Mouse (Mus musculus) liver, embryonic 11.5 days (tissue): Measurements from ENCODE around the gene Oxct1. TPM values are rescaled to one million over a fixed set of nuclear protein-coding genes. Genes with fewer than 3 reads are reported as not detected.

Source experiments
- ATAC-seq: fragments of 200-750 bp; cut with Nextera tagmentation; replicated peaks from 2 replicates; pipeline ENCODE4 v1.8.0; 2017; ENCODE audit warnings: moderate number of reproducible peaks, mild to moderate bottlenecking, moderate TSS enrichment, moderate library complexity; ENCODE audit not compliant: low FRiP score
- DNase-seq: peaks from one replicate; pipeline ENCODE4 v3.0.0-alpha.2; 2017; ENCODE audit warnings: low spot score
- H3K27ac ChIP-seq: fragments of 300-500 bp; sonication (generic); 2 replicates; pipeline ENCODE4 v1.5.1; 2014; ENCODE audit warnings: mild to moderate bottlenecking, low read depth, low read length, control low read depth
- H3K27me3 ChIP-seq: fragments of 300-500 bp; sonication (generic); replicated peaks from 2 replicates; pipeline ENCODE4 v1.6.1; 2014; ENCODE audit warnings: low read length, mixed read lengths; ENCODE audit not compliant: control insufficient read depth, insufficient read depth
- H3K36me3 ChIP-seq: fragments of 300-500 bp; sonication (generic); 2 replicates; pipeline ENCODE4 v1.6.1; 2014; ENCODE audit warnings: mild to moderate bottlenecking, low read length, moderate library complexity, mixed read lengths; ENCODE audit not compliant: control insufficient read depth, insufficient read depth
- H3K4me1 ChIP-seq: fragments of 300-500 bp; sonication (generic); replicated peaks from 2 replicates; pipeline ENCODE4 v1.6.1; 2014; ENCODE audit warnings: low read length, mixed read lengths; ENCODE audit not compliant: control insufficient read depth, insufficient read depth
- H3K4me2 ChIP-seq: fragments of 300-500 bp; sonication (generic); 2 replicates; pipeline ENCODE4 v1.6.1; 2014; ENCODE audit warnings: mild to moderate bottlenecking, control low read depth, moderate library complexity
- H3K4me3 ChIP-seq: fragments of 300-500 bp; sonication (generic); 2 replicates; pipeline ENCODE4 v1.5.1; 2014; ENCODE audit warnings: low read depth, low read length, control low read depth
- H3K9ac ChIP-seq: fragments of 300-500 bp; sonication (generic); 2 replicates; pipeline ENCODE4 v1.6.1; 2014; ENCODE audit warnings: low read depth, low read length, control low read depth
- H3K9me3 ChIP-seq: fragments of 300-500 bp; sonication (generic); 2 replicates; pipeline ENCODE4 v1.6.1; 2016; ENCODE audit warnings: low read length, inconsistent platforms, mixed read lengths; ENCODE audit not compliant: control insufficient read depth
- WGBS: fragments of 180-500 bp; shearing (Covaris S2); extraction: QIAGEN DNeasy Blood & Tissue Kit; methylation state at CpG from one replicate; pipeline ENCODE4 v1.1.7; 2014; 5-methylcytosine and 5-hydroxymethylcytosine counted together
- polyA plus RNA-seq: library from polyadenylated mRNA; unstranded; fragments of >200 nt; fragmentation: Nextera tagmentation; extraction: Ambion mirVana; gene quantifications from 2 replicates; pipeline ENCODE4 v1.2.1, GENCODE M21; 2014

Gene Oxct1
- polyA plus RNA-seq, 1 experiment from 2014 or later = 64.8 TPM

GRCm38 (mm10) chr15:4085600-4086384 is 59.6 kb downstream of the Oxct1 start:
- H3K4me2 ChIP-seq = no peak overlapping the region
- ATAC-seq (no peak), DNase-seq (no peak)
- no peaks in the 10 kb centered on the region for H3K9me3 ChIP-seq
- 81% methylated on average over 10 of the region's 10 CpGs for WGBS
- H3K4me3 ChIP-seq = no peak overlapping the region
- H3K4me1 ChIP-seq = no peaks in the 10 kb centered on the region
- H3K9ac ChIP-seq = no peak overlapping the region
- no peaks in the 10 kb centered on the region for H3K27me3 ChIP-seq
- H3K36me3 ChIP-seq = no peaks in the 10 kb centered on the region
- H3K27ac ChIP-seq = no peak overlapping the region

- ATAC-seq (no peak), DNase-seq (no peak)
- H3K4me1 ChIP-seq = no peaks in the 10 kb centered on the region
- H3K4me3 ChIP-seq = no peak overlapping the region
- no peaks in the 10 kb centered on the region for H3K36me3 ChIP-seq
- 85% methylated on average over 4 of the region's 4 CpGs for WGBS
- H3K9me3 ChIP-seq = no peaks in the 10 kb centered on the region
- H3K27ac ChIP-seq = no peak overlapping the region
- no peak overlapping the region for H3K9ac ChIP-seq
- no peaks in the 10 kb centered on the region for H3K27me3 ChIP-seq
- H3K4me2 ChIP-seq = no peak overlapping the region
These were observed 61.3 kb downstream of the Oxct1 start for GRCm38 (mm10) chr15:4087446-4087845.

DNA sequence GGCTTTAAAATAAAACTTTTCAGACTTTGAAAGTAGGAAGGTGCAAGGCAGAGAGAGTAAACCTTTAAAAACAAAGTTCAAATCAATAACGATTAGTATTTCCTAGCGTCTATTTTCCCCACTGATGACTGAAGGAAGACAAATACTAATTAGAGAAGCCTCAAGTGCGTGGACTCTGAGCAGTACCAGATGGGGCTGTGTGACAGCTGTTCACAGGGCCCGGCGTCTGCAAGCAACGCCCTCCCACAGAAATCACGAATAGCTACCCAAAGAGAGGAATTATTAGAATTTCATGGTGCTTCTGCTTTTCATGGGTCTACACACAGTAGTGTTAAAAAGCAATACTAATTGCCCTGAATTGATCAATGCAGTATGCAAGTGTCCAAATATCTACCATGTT is 61.7 kb downstream of the Oxct1 start:
- Histone ChIP-seq H3K36me3 (no peaks in the 10 kb centered on the region), H3K4me2 (no peak overlapping the region), H3K27me3 (no peaks in the 10 kb centered on the region), H3K4me1 (no peaks in the 10 kb centered on the region), H3K27ac (no peak overlapping the region), H3K9ac (no peak overlapping the region), H3K9me3 (no peaks in the 10 kb centered on the region), H3K4me3 (no peak overlapping the region)
- WGBS = 79% methylated on average over 7 of the region's 7 CpGs
- ATAC-seq (no peak), DNase-seq (no peak)

- Histone ChIP-seq H3K9me3 (no peaks in the 10 kb centered on the region), H3K4me1 (no peaks in the 10 kb centered on the region), H3K36me3 (0 out of 2 replicates have a peak, but pooled peaks cover 2% of the 10 kb centered on the region), H3K4me2 (no peak overlapping the region), H3K4me3 (no peak overlapping the region), H3K27me3 (no peaks in the 10 kb centered on the region), H3K9ac (no peak overlapping the region), H3K27ac (no peak overlapping the region)
- WGBS = 79% methylated on average over 3 of the region's 3 CpGs
- no peak for ATAC-seq
- no peak for DNase-seq
These were observed 64.4 kb downstream of the Oxct1 start for GRCm38 (mm10) chr15:4090601-4091000.

- Histone ChIP-seq H3K27me3 (no peaks in the 10 kb centered on the region), H3K27ac (no peak overlapping the region), H3K9ac (no peak overlapping the region), H3K4me3 (no peak overlapping the region), H3K36me3 (0 out of 2 replicates have a peak, but pooled peaks cover 4% of the 10 kb centered on the region), H3K9me3 (no peaks in the 10 kb centered on the region), H3K4me2 (no peak overlapping the region), H3K4me1 (no peaks in the 10 kb centered on the region)
- WGBS = 94% methylated on average over 2 of the region's 2 CpGs
- no peak for ATAC-seq
- no peak for DNase-seq
These were observed 66.4 kb downstream of the Oxct1 start for GRCm38 (mm10) chr15:4092586-4092985.

- Histone ChIP-seq H3K27ac (no peak overlapping the region), H3K4me3 (no peak overlapping the region), H3K9me3 (no peaks in the 10 kb centered on the region), H3K36me3 (peaks cover 7% of the 10 kb centered on the region; the same call in 1 of the 2 replicates), H3K27me3 (no peaks in the 10 kb centered on the region), H3K4me1 (no peaks in the 10 kb centered on the region), H3K9ac (no peak overlapping the region), H3K4me2 (no peak overlapping the region)
- WGBS = 89% methylated on average over 10 of the region's 10 CpGs
- DNase-seq = no peak
- no peak for ATAC-seq
These were observed 74.2 kb downstream of the Oxct1 start for GRCm38 (mm10) chr15:4100341-4100921.

GRCm38 (mm10) chr15:4101025-4101424 is 74.8 kb downstream of the Oxct1 start:
- H3K9me3 ChIP-seq = no peaks in the 10 kb centered on the region
- 86% methylated on average over 10 of the region's 10 CpGs for WGBS
- H3K4me2 ChIP-seq = no peak overlapping the region
- no peak overlapping the region for H3K4me3 ChIP-seq
- no peaks in the 10 kb centered on the region for H3K4me1 ChIP-seq
- H3K9ac ChIP-seq = no peak overlapping the region
- H3K27ac ChIP-seq = no peak overlapping the region
- DNase-seq (no peak), ATAC-seq (no peak)
- peaks cover 6% of the 10 kb centered on the region; the same call in 1 of the 2 replicates for H3K36me3 ChIP-seq
- H3K27me3 ChIP-seq = no peaks in the 10 kb centered on the region

GRCm38 (mm10) chr15:4104319-4104718 is 78.1 kb downstream of the Oxct1 start:
- Histone ChIP-seq H3K4me1 (no peaks in the 10 kb centered on the region), H3K36me3 (peaks cover 5% of the 10 kb centered on the region; the same call in 1 of the 2 replicates), H3K9me3 (no peaks in the 10 kb centered on the region), H3K27ac (no peak overlapping the region), H3K27me3 (no peaks in the 10 kb centered on the region), H3K9ac (no peak overlapping the region), H3K4me3 (no peak overlapping the region), H3K4me2 (no peak overlapping the region)
- DNase-seq (no peak), ATAC-seq (no peak)
- 70% methylated on average over 12 of the region's 12 CpGs for WGBS

DNA sequence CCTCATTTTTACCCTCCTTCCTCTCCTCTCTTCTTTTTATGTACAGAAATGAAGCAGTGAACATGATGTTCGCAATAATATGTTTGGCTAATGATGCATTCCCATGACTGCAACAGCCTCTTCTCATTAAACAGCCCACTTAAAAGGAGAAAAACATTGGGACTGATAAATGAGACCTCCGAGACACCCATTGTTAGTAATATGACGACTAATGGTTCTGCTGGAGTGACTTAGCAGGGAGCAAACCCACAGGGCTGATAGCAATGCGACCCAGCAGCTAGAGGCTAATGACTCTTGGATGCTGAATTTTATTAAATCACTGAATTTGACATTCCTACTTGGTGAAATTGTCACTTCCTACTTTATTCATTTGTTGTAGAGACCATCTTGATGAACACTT is 79.3 kb downstream of the Oxct1 start:
- peaks cover 2% of the 10 kb centered on the region; the same call in 1 of the 2 replicates for H3K36me3 ChIP-seq
- 61% methylated on average over 4 of the region's 4 CpGs for WGBS

More for the DNA sequence above, 79.3 kb downstream of the Oxct1 start:
- no peak for ATAC-seq
- Histone ChIP-seq H3K4me3 (no peak overlapping the region), H3K27ac (no peak overlapping the region), H3K9me3 (no peaks in the 10 kb centered on the region), H3K4me1 (no peaks in the 10 kb centered on the region), H3K4me2 (no peak overlapping the region), H3K27me3 (no peaks in the 10 kb centered on the region), H3K9ac (no peak overlapping the region)
- no peak for DNase-seq
